Mouse (Mus musculus): Measurements from ENCODE around the gene Ptger4. TPM values are rescaled to one million over a fixed set of nuclear protein-coding genes. Genes with fewer than 3 reads are reported as not detected.
A peak's percentile ranks its signal among the peaks of the same experiment; 100 is the strongest.

Ptger4 gene
- polyA plus RNA-seq, 1 experiment from 2014 or later: 2.2 TPM

- no peaks in the 10 kb centered on the region for H3K9me3 ChIP-seq (replicated peaks)
- H3K4me2 ChIP-seq: no peak overlapping the region
- WGBS (ENCODE audit: insufficient replicate concordance): 67% methylated on average over 5 of the region's 5 CpGs
- H3K4me3 ChIP-seq (replicated peaks): no peak overlapping the region
- no peaks in the 10 kb centered on the region for H3K36me3 ChIP-seq
- no peak overlapping the region for H3K9ac ChIP-seq
- DNase-seq (no peak), ATAC-seq (ENCODE audit: low read depth) (no peak)
- H3K27ac ChIP-seq: no peak overlapping the region
- peaks cover 24% of the 10 kb centered on the region for H3K4me1 ChIP-seq (replicated peaks)
- no peaks in the 10 kb centered on the region for H3K27me3 ChIP-seq
Observed at GRCm38 (mm10) chr15:5260183-5260582, 16.2 kb upstream of the Ptger4 start.

GRCm38 (mm10) chr15:5250182-5250581, 6.2 kb upstream of the Ptger4 start:
- no peak for ATAC-seq (ENCODE audit: low read depth)
- H3K27me3 ChIP-seq: peaks cover 12% of the 10 kb centered on the region
- 61% methylated on average over 4 of the region's 4 CpGs for WGBS (ENCODE audit: insufficient replicate concordance)

GRCm38 (mm10) chr15:5243036-5243958, 690 bp downstream of the Ptger4 start:
- Histone ChIP-seq H3K36me3 (no peaks in the 10 kb centered on the region), H3K27me3 (peaks cover 37% of the 10 kb centered on the region), H3K4me3 (replicated peaks) (peak overlapping the region; percentile 74), H3K27ac (peak overlapping the region; percentile 30; the same call in 1 of the 2 replicates), H3K4me1 (replicated peaks) (peaks cover 64% of the 10 kb centered on the region), H3K9ac (peak overlapping the region; percentile 75), H3K9me3 (replicated peaks) (no peaks in the 10 kb centered on the region), H3K4me2 (peak overlapping the region; percentile 100)
- ATAC-seq (ENCODE audit: low read depth): peak; percentile 6; the same call in 1 of the 2 replicates
- WGBS (ENCODE audit: insufficient replicate concordance): 4% methylated on average over 40 of the region's 40 CpGs
- DNase-seq: no peak

More at GRCm38 (mm10) chr15:5250182-5250581, 6.2 kb upstream of the Ptger4 start:
- H3K9ac ChIP-seq: no peak overlapping the region
- H3K36me3 ChIP-seq: no peaks in the 10 kb centered on the region
- H3K4me2 ChIP-seq: no peak overlapping the region
- DNase-seq: no peak
- H3K4me1 ChIP-seq (replicated peaks): no peaks in the 10 kb centered on the region
- H3K4me3 ChIP-seq (replicated peaks): no peak overlapping the region
- H3K27ac ChIP-seq: no peak overlapping the region
- H3K9me3 ChIP-seq (replicated peaks): no peaks in the 10 kb centered on the region

GRCm38 (mm10) chr15:5242241-5243035, 1.5 kb downstream of the Ptger4 start:
- 2% methylated on average over 61 of the region's 61 CpGs for WGBS (ENCODE audit: insufficient replicate concordance)
- ATAC-seq (ENCODE audit: low read depth) (peak; percentile 27), DNase-seq (no peak)
- Histone ChIP-seq H3K9ac (peak overlapping the region; percentile 75), H3K9me3 (replicated peaks) (no peaks in the 10 kb centered on the region), H3K4me2 (peak overlapping the region; percentile 100), H3K27me3 (peaks cover 37% of the 10 kb centered on the region), H3K4me3 (replicated peaks) (peak overlapping the region; percentile 74), H3K36me3 (no peaks in the 10 kb centered on the region), H3K4me1 (replicated peaks) (peaks cover 72% of the 10 kb centered on the region), H3K27ac (peak overlapping the region; percentile 45; the same call in 1 of the 2 replicates)

- Histone ChIP-seq H3K9me3 (replicated peaks) (no peaks in the 10 kb centered on the region), H3K4me2 (peak overlapping the region; percentile 100), H3K27me3 (peaks cover 33% of the 10 kb centered on the region), H3K36me3 (no peaks in the 10 kb centered on the region), H3K27ac (peak overlapping the region; percentile 48), H3K4me1 (replicated peaks) (peaks cover 77% of the 10 kb centered on the region), H3K9ac (peak overlapping the region; percentile 75), H3K4me3 (replicated peaks) (peak overlapping the region; percentile 74)
- ATAC-seq (ENCODE audit: low read depth) (0 out of 2 replicates have a peak, but pooled peaks have one; percentile 27), DNase-seq (peak; percentile 42)
- WGBS (ENCODE audit: insufficient replicate concordance): 15% methylated on average over 12 of the region's 12 CpGs
Observed at GRCm38 (mm10) chr15:5241304-5242201, 2.4 kb downstream of the Ptger4 start.

- Histone ChIP-seq H3K4me2 (peak overlapping the region; percentile 100), H3K4me1 (replicated peaks) (peaks cover 87% of the 10 kb centered on the region), H3K27ac (peak overlapping the region; percentile 78), H3K36me3 (no peaks in the 10 kb centered on the region), H3K4me3 (replicated peaks) (peak overlapping the region; percentile 36), H3K9me3 (replicated peaks) (no peaks in the 10 kb centered on the region), H3K27me3 (peaks cover 27% of the 10 kb centered on the region), H3K9ac (peak overlapping the region; percentile 42)
- ATAC-seq (ENCODE audit: low read depth) (no peak), DNase-seq (no peak)
- WGBS (ENCODE audit: insufficient replicate concordance): 47% methylated on average over 6 of the region's 6 CpGs
Observed at GRCm38 (mm10) chr15:5240360-5240759, 3.6 kb downstream of the Ptger4 start.

GRCm38 (mm10) chr15:5239901-5240300, 4.1 kb downstream of the Ptger4 start:
- DNase-seq (peak; percentile 54), ATAC-seq (ENCODE audit: low read depth) (no peak)
- Histone ChIP-seq H3K36me3 (0 out of 2 replicates have a peak, but pooled peaks cover under 1% of the 10 kb centered on the region), H3K9me3 (replicated peaks) (no peaks in the 10 kb centered on the region), H3K4me2 (peak overlapping the region; percentile 100), H3K4me3 (replicated peaks) (peak overlapping the region; percentile 36), H3K9ac (peak overlapping the region; percentile 42; the same call in 1 of the 2 replicates), H3K4me1 (replicated peaks) (peaks cover 92% of the 10 kb centered on the region), H3K27ac (peak overlapping the region; percentile 78), H3K27me3 (peaks cover 22% of the 10 kb centered on the region)
- WGBS (ENCODE audit: insufficient replicate concordance): 9% methylated on average over 6 of the region's 6 CpGs

- peaks cover 17% of the 10 kb centered on the region for H3K27me3 ChIP-seq
- ATAC-seq (ENCODE audit: low read depth): no peak
- H3K9ac ChIP-seq: peak overlapping the region; percentile 42; the same call in 1 of the 2 replicates
- H3K4me2 ChIP-seq: peak overlapping the region; percentile 100
- H3K27ac ChIP-seq: peak overlapping the region; percentile 74
- 17% methylated on average over 4 of the region's 4 CpGs for WGBS (ENCODE audit: insufficient replicate concordance)
- H3K4me1 ChIP-seq (replicated peaks): peaks cover 89% of the 10 kb centered on the region
- DNase-seq: no peak
- H3K9me3 ChIP-seq (replicated peaks): no peaks in the 10 kb centered on the region
- H3K36me3 ChIP-seq: peaks cover 6% of the 10 kb centered on the region; the same call in 1 of the 2 replicates
- H3K4me3 ChIP-seq (replicated peaks): peak overlapping the region; percentile 36
Observed at GRCm38 (mm10) chr15:5239361-5239760, 4.6 kb downstream of the Ptger4 start.

- H3K27ac ChIP-seq: no peak overlapping the region
- no peak overlapping the region for H3K4me2 ChIP-seq
- H3K4me3 ChIP-seq (replicated peaks): no peak overlapping the region
- H3K4me1 ChIP-seq (replicated peaks): peaks cover 83% of the 10 kb centered on the region
- no peaks in the 10 kb centered on the region for H3K9me3 ChIP-seq (replicated peaks)
- peaks cover 9% of the 10 kb centered on the region; the same call in 1 of the 2 replicates for H3K36me3 ChIP-seq
- H3K9ac ChIP-seq: no peak overlapping the region
- 81% methylated on average over 4 of the region's 4 CpGs for WGBS (ENCODE audit: insufficient replicate concordance)
- ATAC-seq (ENCODE audit: low read depth) (no peak), DNase-seq (no peak)
- H3K27me3 ChIP-seq: peaks cover 15% of the 10 kb centered on the region
Observed at GRCm38 (mm10) chr15:5238553-5238952, 5.4 kb downstream of the Ptger4 start.

GRCm38 (mm10) chr15:5238073-5238472, 5.9 kb downstream of the Ptger4 start:
- DNase-seq (no peak), ATAC-seq (ENCODE audit: low read depth) (no peak)
- H3K4me2 ChIP-seq: no peak overlapping the region
- peaks cover 9% of the 10 kb centered on the region; the same call in 1 of the 2 replicates for H3K36me3 ChIP-seq
- 45% methylated on average over 7 of the region's 7 CpGs for WGBS (ENCODE audit: insufficient replicate concordance)
- no peak overlapping the region for H3K9ac ChIP-seq
- H3K4me1 ChIP-seq (replicated peaks): peaks cover 79% of the 10 kb centered on the region
- H3K27me3 ChIP-seq: peaks cover 14% of the 10 kb centered on the region
- H3K4me3 ChIP-seq (replicated peaks): no peak overlapping the region
- no peak overlapping the region for H3K27ac ChIP-seq
- H3K9me3 ChIP-seq (replicated peaks): no peaks in the 10 kb centered on the region

All from liver, embryonic 13.5 days (tissue).